Mouse (Mus musculus): Measurements from ENCODE around the gene Gin1. TPM values are rescaled to one million over a fixed set of nuclear protein-coding genes. Genes with fewer than 3 reads are reported as not detected.
"Not testable (repeated sequence)": the region's sequence is repeated elsewhere in the genome, so short reads cannot be mapped to it uniquely, and the experiment has no call there.

The Gin1 gene
- 4.8 to 8.8 TPM (median 8.4 TPM) in 3 replicates for total RNA-seq (2017)

DNA sequence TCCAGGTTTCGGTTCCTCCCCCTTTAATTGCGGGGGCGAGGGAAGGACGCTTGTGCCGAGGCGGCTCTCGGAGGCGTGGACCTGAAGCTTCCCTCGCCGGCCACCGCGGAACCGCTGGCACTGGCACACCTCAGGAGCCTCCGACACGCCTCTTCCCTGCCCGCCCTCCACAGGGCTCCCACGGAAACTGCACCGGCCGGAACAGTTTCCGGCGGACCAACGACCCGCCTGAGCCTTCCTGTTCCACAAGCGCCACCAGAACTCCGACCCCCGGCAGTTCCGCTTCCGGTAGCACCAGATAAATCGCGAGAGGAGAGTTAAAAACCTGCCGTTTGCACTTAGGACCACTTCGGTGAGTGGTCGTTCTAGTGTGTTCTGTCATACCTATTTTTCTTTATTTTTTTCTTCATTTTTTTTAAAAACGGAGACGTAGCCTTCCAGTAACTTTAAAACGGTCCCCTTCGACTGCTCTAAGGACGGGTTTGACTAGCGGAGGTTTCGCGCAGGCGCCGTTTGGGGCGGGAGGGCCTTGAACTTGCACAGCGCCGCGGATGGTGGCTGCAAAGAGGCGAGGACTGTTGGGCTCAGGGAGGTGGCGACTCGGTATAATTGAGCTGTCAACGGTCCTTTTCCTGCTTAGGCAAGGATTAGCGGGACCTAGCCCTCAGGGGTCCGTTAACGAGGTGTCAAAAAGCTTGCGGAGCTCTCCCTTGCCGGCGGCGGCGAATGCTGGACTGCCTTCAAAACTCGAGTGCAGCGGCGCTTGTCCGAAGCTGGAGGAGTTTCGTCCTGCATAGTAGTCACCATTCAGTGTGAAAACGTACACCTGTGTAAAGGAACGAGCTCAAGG is at the start of gene Gin1, which contains the start of gene Ppip5k2:
Gene Gin1 (plus strand): TSS at position 269 of the 850 bp plus-strand sequence.
Gene Ppip5k2 (minus strand): TSS at position 508 of the 850 bp plus-strand sequence.
- ATAC-seq (replicated peaks; ENCODE audit: insufficient number of reproducible peaks, low FRiP score, low TSS enrichment, poor library complexity, severe bottlenecking): peak; percentile 91

DNA sequence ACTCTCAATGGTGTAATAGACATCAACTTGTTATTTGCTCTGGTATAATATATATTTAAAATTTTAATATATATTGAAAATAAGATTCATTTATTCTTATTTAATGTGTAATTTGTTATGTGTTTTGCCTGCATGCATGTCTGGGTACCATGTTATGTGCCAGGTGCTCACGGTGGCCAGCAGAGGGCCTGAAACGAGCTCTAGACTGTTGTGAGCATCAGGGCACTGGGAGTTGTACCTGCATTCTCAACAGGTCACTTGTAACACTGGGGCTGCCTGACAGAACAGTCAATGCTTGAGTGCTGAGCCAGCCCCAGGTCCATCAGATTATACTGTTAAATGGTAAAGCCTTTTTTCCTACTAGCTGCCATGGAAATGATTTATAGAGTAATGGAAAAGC is 43.2 kb upstream of the Gin1 start:
- no peak for ATAC-seq (replicated peaks; ENCODE audit: insufficient number of reproducible peaks, low FRiP score, low TSS enrichment, poor library complexity, severe bottlenecking)

DNA sequence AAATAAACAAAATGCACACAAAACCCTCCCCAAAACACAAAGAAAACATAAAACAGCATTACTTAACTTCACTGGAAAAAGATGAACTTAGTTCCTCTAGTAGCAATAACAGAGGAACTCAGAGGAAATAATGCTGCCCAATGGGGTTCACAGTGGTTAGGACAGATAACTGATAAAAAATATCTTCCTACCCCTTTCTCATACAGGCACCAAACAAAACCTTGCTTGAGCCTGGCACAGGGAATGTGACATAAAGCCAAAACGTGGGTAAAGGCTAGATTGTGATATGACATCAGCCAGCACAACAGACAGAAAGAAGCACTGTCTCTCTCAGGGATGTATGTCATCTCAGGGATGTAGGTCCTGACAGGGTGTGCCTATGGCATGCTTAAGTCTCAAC is 40.6 kb upstream of the Gin1 start:
- ATAC-seq (replicated peaks; ENCODE audit: insufficient number of reproducible peaks, low FRiP score, low TSS enrichment, poor library complexity, severe bottlenecking): no peak

DNA sequence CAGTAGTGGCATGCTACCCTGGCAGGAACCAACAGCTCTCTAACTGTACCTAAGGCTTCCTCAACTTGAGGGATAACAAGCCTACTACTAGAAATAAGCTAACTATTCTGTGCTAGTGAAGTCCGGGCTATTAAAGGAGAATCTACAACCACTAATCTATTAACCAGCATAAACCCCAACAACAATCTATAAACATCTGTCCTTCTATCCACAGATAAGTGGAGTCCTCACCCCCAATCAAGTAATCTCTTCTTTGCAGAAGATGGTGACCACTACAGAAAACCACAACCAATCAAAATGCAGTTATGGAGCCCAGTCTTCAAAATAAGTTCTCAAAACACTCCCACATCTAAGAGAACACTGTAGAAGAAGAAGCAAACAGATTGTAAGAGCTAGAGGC is 26.9 kb upstream of the Gin1 start:
- no peak for ATAC-seq (replicated peaks; ENCODE audit: insufficient number of reproducible peaks, low FRiP score, low TSS enrichment, poor library complexity, severe bottlenecking)

DNA sequence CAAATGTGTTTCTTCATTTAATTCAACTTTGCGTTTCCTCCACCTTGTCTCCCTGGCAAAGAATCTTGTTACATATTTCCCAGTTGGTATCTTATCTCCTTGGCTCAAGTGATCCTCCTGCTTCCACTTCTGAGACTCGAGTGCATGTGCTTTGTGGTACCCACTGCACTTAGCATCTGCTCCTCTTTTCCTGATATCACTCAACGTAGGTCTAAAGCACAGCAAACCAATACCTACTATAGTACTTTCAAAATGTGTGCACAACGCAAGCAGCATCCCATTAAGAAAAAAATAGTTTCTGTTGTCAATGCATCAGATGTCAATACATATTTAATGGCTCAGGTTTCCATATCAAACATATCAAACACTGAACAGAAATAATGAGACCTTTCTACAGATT is 24.3 kb upstream of the Gin1 start:
- no peak for ATAC-seq (replicated peaks; ENCODE audit: insufficient number of reproducible peaks, low FRiP score, low TSS enrichment, poor library complexity, severe bottlenecking)

DNA sequence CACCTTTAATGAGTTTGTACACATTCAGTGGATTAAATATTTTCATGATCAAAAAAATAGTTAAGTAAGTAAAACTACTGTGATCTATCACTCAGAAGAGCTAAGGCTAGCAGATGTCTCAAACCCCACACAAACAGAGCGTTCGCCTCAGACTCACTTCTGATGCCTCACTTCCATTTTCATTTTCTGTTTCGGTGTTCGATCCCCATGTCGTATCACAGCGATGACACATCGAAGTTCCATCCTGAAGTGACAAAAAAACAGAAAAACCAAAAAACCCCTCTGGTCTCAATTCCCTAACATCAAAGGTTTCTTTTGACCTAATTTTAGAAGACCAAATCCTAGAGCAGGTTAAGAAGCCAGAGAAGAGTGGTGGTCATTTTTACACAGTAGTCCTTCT is 23.7 kb upstream of the Gin1 start:
- ATAC-seq (replicated peaks; ENCODE audit: insufficient number of reproducible peaks, low FRiP score, low TSS enrichment, poor library complexity, severe bottlenecking): no peak

DNA sequence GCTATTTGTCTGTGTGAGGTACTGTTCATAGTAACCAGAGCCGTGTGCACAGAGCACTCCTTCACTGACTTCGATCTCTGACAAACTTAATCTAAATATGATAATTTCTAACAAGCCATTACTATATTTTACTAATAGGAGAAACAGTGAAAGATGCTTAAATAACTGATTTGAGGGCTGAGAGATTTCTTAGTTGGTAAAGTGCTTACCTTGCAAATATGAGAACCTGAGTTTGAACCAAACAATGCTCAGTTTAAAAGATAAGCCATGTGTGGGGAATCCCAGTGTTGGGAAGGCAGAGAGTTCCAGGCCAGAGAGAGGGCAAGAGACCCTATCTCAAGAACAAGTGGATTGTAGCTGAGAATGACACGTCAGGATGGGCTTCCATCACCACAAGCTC is 21.8 kb upstream of the Gin1 start:
- ATAC-seq (replicated peaks; ENCODE audit: insufficient number of reproducible peaks, low FRiP score, low TSS enrichment, poor library complexity, severe bottlenecking): no peak

DNA sequence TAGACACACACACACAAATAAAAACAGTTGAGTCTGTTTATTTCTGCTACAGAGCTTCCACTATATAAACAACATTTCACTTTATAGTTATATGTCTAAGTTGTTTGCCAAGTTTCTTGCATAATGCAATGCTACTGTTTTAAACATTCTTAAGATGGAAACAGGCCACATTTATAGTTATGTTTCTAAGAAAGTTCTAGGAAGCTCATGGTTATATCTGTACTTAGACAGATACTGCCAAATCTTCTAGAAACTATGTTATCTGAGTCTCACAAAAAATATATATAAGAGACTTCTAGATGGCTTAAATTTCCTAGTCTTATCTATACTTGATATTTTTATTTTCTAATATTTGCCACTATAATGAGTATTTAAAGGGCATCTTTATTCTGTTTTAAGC is 16.8 kb upstream of the Gin1 start:
- no peak for ATAC-seq (replicated peaks; ENCODE audit: insufficient number of reproducible peaks, low FRiP score, low TSS enrichment, poor library complexity, severe bottlenecking)

DNA sequence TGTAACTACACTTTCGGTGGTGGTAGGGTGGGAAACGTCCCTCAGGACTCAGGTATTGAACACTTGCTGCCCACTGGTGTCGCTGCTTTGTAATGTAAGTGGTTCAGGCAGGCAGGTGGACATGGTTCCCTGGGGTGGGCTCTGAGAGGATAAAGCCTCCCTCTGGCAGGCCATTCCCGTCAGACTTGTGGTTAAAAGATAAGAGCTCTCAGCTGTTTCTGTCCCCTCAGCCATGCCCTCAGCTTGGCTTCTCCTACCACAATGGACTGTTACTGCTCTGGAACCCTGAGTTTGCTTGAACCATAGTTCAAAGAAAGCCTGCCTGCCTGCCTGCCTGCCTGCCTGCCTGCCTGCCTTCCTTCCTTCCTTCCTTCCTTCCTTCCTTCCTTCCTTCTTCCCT is 15.6 kb upstream of the Gin1 start:
- no peak for ATAC-seq (replicated peaks; ENCODE audit: insufficient number of reproducible peaks, low FRiP score, low TSS enrichment, poor library complexity, severe bottlenecking)

DNA sequence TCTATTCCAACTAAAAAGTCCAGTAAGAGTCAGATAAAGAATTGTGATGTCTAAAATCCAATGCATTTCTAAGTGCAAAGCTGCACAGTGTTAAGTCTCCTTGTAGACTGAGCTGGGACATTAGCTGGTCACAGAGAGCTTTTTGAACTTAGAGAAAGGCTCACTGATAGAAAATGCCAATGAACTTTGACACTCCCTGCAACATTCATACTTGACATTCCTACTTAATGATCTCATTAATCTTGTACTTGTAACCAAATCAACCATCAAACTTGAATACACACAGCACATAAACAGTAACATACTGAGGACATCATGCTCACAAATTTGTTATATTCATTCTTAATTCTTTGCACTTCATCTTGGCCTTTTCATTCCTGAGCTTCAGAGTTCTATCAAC is 10.1 kb upstream of the Gin1 start:
- ATAC-seq (replicated peaks; ENCODE audit: insufficient number of reproducible peaks, low FRiP score, low TSS enrichment, poor library complexity, severe bottlenecking): no peak

DNA sequence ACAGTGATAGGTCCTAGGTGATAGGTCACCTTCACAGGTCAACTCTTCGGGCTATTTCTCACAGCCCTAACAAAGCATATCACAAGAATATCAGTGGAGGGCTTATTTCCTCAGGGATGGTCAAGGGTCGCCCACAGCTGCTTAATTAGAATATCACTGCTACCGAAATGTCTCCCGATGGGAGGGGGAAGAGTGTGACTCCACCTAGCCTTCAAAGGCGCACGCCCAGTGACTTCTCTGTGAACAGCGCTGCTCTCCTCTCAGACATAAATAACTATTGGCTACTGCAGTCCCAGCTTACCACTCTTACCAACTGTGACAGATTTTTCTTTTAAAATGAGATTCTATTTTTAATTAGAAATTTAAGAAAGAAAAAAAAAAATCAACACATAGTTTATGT is 9.4 kb upstream of the Gin1 start:
- ATAC-seq (replicated peaks; ENCODE audit: insufficient number of reproducible peaks, low FRiP score, low TSS enrichment, poor library complexity, severe bottlenecking): no peak

DNA sequence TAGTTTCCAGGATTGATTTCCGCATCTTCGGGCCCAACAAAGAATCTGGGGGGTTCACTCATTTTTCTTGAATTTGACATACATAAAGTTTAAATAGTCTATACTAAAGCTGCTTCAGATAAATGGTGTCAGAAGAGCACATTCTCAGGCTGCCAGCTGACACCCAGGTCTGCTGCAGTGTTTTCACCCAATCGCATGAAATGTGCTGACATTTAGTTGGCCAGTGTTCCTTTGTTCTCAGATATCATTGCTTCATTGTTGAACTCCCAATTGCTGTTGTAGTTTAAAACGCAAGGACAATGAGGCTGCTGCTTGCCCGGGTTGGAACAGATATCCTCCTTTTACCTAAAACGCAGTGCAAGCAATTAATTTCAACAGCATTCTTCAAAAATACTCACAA is 8.5 kb upstream of the Gin1 start:
- no peak for ATAC-seq (replicated peaks; ENCODE audit: insufficient number of reproducible peaks, low FRiP score, low TSS enrichment, poor library complexity, severe bottlenecking)

DNA sequence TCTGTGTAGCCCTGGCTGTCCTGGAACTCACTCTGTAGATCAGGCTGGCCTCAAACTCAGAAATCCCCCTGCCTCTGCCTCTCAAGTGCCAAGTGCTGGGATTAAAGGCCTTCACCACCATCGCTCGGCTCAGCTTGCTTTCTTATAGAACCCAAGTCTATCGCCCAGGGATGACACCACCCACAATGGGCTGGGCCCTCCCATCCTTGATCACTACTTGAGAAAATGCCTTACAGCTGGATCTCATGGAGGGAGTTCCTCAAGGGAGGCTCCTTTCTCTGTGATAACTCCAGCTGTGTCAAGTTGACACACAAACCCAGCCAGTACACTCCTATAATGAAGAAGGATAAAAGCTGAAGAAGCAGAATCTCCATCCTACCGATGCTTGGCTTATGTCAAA is 4.3 kb upstream of the Gin1 start:
- not testable (repeated sequence) for ATAC-seq (replicated peaks; ENCODE audit: insufficient number of reproducible peaks, low FRiP score, low TSS enrichment, poor library complexity, severe bottlenecking)

DNA sequence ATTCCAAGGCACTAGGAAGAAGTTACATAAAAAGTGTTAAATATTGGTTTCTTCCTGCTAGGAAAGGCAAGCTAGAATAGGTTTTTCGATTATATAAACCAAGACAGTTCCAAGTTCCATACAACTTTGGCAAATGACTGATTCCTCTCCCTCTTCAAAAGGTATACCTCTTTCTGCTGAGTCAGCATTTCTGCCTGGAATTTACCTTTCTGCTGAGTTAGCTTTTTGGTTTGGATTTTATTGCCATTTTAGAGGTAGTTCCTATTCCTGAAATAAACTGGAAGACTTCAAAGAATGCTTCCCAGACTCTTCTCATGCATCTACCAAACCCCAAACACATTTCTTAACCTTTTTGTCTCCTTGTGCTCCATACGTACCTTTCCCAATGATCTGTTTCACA is 1.9 kb upstream of the Gin1 start:
- ATAC-seq (replicated peaks; ENCODE audit: insufficient number of reproducible peaks, low FRiP score, low TSS enrichment, poor library complexity, severe bottlenecking): no peak

DNA sequence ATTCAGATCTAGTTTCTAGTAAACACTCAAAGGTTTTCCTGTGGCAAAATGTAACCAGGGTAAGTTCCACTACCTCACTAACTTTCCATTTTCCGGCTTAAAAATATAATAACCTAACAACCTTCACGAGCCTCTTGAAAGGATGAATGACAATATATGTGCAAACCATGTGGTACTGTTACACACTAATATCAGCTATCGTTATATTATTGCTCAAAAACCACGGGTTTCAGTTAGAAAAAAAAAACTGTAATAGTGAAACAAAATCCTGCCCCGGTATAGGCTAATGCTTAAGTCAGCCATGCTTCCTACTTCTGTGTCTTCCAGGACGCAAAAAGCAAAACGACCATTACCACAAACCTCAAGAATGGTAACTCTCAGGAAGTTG is 1.1 kb upstream of the Gin1 start:
- ATAC-seq (replicated peaks; ENCODE audit: insufficient number of reproducible peaks, low FRiP score, low TSS enrichment, poor library complexity, severe bottlenecking): no peak; the same call in 1 of the 2 replicates

DNA sequence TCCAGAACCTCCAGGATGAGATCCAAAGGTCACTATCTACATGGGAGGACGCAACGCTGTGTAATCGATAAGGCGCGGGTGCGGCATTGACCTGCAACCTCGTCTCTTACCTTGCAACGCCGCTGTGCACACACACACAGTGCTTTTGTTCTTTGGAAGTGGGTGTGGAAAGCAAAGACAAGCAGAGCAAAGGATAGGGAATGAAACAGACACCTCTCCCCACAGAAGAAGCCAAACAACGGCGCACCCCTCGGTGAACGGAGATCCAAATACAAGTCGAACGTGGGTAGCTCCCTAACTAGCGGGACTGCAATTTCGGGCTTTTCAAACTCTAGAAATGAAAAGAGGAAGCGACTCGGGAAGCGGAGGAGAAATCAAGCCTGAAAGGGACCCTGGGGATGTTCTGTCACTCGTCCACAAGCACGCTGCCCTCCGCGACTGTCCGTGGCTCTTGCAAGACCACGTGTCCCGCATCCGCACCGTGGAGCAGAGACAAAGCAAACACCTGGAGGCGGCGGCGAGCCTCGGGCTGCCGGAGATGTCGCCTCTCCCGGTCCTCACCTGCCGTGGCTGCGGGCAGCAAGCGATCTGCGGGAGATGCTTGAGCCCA is 573 bp upstream of the Gin1 start:
- ATAC-seq (replicated peaks; ENCODE audit: insufficient number of reproducible peaks, low FRiP score, low TSS enrichment, poor library complexity, severe bottlenecking): peak; percentile 16

DNA sequence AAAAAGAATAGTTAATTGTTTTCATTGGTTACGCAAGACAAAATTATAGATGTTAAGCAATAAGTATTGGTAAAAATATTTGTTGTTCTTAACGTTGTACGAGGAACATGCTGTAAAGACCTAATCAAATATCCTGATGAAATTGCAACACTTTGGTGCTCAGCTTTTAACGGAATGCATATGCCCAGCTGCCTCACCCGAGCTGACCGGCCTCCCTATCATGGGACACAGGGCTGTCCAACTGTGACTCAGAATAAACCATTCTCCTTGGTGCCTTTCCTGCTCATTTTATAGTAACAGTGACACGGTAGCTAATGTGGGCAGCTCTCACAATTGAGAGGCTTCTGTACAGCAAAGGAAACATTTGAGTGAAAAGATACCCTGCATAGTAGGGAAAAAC is 1.1 kb downstream of the Gin1 start:
- ATAC-seq (replicated peaks; ENCODE audit: insufficient number of reproducible peaks, low FRiP score, low TSS enrichment, poor library complexity, severe bottlenecking): no peak

DNA sequence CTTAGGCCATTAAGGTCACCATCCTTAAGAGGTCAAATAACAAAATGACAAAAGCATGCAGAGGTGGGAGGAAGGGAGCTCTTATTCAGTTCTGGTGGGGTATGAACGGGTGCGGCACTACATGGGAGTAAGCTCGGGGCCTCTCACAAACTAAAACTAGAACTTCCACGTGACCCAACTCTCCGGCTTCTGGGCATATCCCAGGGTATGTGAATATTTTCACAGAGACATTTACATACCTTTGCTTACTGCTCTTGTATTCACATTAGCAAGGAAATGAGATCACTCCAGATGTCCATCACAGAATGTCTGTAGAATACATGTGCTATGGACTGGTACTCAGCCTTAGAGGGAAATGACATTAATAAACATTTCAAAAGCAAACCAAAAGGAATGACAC is 1.8 kb downstream of the Gin1 start:
- ATAC-seq (replicated peaks; ENCODE audit: insufficient number of reproducible peaks, low FRiP score, low TSS enrichment, poor library complexity, severe bottlenecking): no peak

DNA sequence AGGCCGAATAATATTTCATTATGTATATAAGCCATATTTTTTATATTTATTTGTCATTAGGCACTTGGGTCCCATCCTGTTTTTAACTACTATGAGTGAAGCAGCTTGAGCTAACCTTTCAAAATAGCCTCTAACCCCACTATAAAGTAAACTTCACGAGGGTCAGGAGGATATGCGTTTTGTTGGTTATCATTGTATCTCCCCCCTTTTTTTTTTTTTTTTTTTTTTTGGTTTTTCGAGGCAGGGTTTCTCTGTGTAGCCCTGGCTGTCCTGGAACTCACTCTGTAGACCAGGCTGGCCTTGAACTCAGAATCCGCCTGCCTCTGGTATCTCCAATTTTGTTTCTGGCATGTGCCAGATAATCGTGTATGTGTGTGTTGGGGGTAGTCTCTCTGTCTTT is 3.4 kb downstream of the Gin1 start:
- ATAC-seq (replicated peaks; ENCODE audit: insufficient number of reproducible peaks, low FRiP score, low TSS enrichment, poor library complexity, severe bottlenecking): no peak

DNA sequence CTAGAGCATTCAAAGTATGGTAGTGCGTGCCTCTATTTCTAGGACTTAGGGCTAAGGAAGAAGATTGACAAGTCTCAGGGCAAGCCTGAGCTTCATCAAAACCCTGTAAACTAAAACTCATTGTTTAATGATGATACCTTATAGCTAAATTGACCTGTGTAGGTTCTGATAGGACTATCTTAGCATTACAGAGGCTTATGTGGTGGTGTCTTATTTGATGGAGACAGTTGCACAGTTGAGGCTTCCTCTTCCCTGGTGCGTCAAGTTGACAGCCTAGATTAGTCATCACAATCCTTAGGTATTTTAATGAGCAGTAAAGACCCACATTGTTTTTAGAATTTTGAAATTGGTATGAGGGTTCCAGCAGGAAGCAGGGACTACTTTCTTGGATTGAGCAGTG is 4.0 kb downstream of the Gin1 start:
- no peak for ATAC-seq (replicated peaks; ENCODE audit: insufficient number of reproducible peaks, low FRiP score, low TSS enrichment, poor library complexity, severe bottlenecking)
